Mouse (Mus musculus): ENCODE results near the gene Klhl40. TPM values are rescaled to one million over a fixed set of nuclear protein-coding genes. Genes with fewer than 3 reads are reported as not detected.

Gene Klhl40
- polyA plus RNA-seq, 1 experiment, result not detected

DNA sequence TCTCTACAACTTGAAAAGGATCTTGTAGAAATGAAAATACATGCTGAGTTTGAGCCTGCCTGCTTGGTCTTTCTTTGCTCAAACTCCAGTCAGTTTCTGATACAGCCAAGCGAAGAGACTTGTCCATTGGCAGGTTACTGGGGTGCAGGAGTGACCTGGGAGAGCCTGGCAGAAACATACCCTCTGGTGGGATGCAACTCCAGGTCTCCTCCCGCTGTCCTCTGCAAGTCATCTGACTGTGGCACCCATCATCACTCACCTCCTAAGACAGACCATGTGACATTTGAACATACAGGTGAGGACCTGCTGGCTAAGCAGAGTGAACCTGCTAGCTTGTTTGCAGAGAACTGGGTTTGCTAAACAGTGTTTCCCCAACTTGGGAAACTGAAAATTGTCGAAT is 20.6 kb upstream of the Klhl40 start:
- Histone ChIP-seq H3K9ac (ENCODE audit: low read depth, poor library complexity, severe bottlenecking) (no peak overlapping the region), H3K4me3 (ENCODE audit: low read depth, low read length) (no peak overlapping the region), H3K36me3 (ENCODE audit: control insufficient read depth, insufficient read depth, low read length, poor library complexity, severe bottlenecking) (peaks cover 21% of the 10 kb centered on the region), H3K27me3 (ENCODE audit: control insufficient read depth, insufficient read depth, low read length, poor library complexity, severe bottlenecking) (no peaks in the 10 kb centered on the region), H3K4me1 (ENCODE audit: control insufficient read depth, insufficient read depth, low read length) (peaks cover 3% of the 10 kb centered on the region), H3K27ac (ENCODE audit: insufficient read depth, low read length) (no peak overlapping the region), H3K9me3 (replicated peaks; ENCODE audit: control insufficient read depth, insufficient read depth, low read length, poor library complexity, severe bottlenecking) (no peaks in the 10 kb centered on the region)
- TF ChIP-seq POLR2A (IDR thresholded peaks at IDR 0.05; ENCODE audit: insufficient read depth, low read length) (no peak), CTCF (IDR thresholded peaks at IDR 0.05; ENCODE audit: low read depth, low read length) (no peak), EP300 (IDR thresholded peaks at IDR 0.05; ENCODE audit: insufficient read depth, low read depth, low read length) (no peak)

DNA sequence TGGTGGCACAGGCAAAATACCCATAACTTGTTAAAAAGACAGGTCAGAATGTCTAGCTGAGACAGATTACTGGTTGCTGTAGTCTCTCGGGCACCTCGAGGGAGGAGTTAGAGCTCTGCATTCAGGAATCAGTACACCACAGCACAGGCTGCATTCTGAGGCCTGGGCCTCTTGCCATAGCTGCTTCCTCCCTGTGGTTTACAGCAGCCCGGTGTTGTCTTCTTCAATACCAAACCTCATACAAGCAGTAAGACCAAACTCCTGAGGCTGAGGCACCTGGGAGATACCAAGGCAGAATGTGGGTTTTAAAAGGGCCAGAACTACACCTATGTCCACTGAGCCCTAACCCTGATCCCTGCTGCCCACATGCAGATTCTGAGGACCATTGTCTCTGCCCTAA is 20.0 kb upstream of the Klhl40 start:
- no peak for TF ChIP-seq CTCF (IDR thresholded peaks at IDR 0.05; ENCODE audit: low read depth, low read length)
- TF ChIP-seq EP300 (IDR thresholded peaks at IDR 0.05; ENCODE audit: insufficient read depth, low read depth, low read length), result no peak
- no peak for TF ChIP-seq POLR2A (IDR thresholded peaks at IDR 0.05; ENCODE audit: insufficient read depth, low read length)
- H3K9ac ChIP-seq (ENCODE audit: low read depth, poor library complexity, severe bottlenecking), result no peak overlapping the region
- H3K4me1 ChIP-seq (ENCODE audit: control insufficient read depth, insufficient read depth, low read length), result peaks cover 3% of the 10 kb centered on the region
- H3K27me3 ChIP-seq (ENCODE audit: control insufficient read depth, insufficient read depth, low read length, poor library complexity, severe bottlenecking), result no peaks in the 10 kb centered on the region
- peaks cover 15% of the 10 kb centered on the region for H3K36me3 ChIP-seq (ENCODE audit: control insufficient read depth, insufficient read depth, low read length, poor library complexity, severe bottlenecking)
- H3K9me3 ChIP-seq (replicated peaks; ENCODE audit: control insufficient read depth, insufficient read depth, low read length, poor library complexity, severe bottlenecking), result no peaks in the 10 kb centered on the region
- H3K27ac ChIP-seq (ENCODE audit: insufficient read depth, low read length), result no peak overlapping the region
- H3K4me3 ChIP-seq (ENCODE audit: low read depth, low read length), result no peak overlapping the region

DNA sequence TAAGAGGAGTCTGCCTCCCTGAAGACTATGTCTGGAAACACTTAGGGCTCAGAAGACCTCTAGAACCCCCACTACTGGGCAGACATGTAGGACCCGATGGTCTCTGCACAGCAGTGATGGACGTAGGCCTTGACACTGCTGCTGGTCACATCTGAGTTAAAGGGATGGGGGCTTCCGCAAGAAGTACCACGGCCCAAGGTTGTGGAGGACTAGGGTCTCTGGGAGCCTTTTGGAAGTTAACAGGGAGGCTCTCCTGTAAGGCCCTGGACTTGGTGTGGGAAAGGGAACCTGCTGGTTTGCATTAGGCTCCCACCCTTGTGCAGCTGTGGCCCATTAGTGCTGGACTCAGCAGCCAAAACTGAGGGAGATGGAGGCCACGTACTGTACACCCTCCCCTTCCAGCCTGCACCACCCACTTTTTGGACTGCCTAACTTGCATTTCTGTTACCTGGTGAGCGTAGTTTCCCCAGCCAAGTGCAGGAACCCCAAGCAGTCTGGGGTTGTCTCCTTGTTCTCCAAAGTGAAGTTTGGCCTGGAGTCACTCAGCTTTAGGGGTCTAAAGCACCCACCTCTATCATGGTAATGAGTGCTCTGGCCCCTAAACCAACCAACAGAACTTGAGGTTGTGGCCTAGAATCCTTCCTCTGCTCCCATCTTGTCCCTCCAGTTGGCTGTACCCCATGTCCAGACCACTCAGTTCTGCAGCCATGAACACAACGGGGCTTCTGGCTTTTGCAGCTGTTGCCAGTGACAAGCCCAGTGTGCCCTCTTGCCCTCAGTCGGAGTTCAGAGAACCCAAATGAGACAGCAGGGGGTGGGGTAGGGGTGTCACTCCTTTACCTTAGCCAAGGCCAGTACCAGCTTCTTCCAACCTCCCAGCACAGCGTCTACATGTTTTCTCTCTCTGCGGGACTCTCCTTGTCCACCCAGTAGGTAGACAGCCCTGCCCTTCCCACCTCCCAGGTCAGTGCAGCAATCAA is 19.3 kb upstream of the Klhl40 start:
- no peak overlapping the region for H3K27ac ChIP-seq (ENCODE audit: insufficient read depth, low read length)
- H3K36me3 ChIP-seq (ENCODE audit: control insufficient read depth, insufficient read depth, low read length, poor library complexity, severe bottlenecking), result peaks cover 10% of the 10 kb centered on the region
- no peaks in the 10 kb centered on the region for H3K27me3 ChIP-seq (ENCODE audit: control insufficient read depth, insufficient read depth, low read length, poor library complexity, severe bottlenecking)

DNA sequence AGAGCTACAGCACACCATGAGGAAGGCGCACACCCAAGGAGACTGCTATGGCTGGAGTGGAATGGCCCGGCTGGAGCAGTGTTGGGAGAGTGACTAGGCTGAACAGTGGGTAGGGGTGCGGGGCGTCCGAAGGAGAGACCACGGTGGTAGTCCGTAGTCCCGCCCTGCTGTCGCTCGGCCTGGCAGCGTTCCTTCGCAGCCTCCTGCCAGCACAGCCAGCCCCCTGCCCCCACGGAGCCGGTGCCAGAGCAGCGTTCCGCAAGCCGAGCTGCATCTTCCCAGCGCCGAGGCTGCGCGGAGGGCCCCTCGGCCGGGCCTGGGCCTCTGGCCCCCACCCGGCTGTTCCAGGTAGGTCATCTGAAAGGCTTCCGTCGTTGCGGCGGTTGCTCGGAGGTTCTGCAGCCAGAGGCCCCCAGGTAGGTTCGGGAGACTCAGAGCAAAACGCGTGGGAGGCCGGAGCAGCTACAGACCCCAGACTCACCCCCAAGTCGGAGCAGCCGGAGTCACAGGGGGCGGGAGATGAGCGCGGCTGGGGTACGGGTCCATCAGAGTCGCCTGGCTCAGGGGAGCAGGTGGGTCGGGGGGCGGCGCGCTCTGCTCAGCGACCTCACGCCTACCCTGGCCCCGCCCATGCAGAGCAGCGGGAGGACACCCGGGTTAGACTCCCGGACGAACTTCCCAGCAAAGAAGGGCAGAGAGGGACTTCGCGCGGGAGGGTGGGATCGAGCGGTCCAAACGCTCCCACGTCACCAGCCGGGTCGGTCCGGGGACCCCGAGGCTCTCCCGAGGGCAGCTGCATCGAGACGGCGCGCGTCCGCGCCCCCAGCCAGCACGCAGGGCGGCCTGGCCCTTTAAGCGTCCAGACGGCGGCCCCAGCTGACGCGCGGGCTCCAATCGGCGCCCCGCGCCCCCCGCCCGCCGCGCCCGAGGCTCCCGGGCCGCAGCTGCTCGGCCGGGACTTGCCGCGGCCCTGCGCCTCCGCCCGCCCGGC is 18.0 kb upstream of the Klhl40 start, which contains the start of gene Zfp651:
TSS of gene Zfp651 (plus strand) at position 240 of the 991 bp plus-strand sequence.
- peak within 1 kb of the TSS; percentile 87 for H3K9ac ChIP-seq (ENCODE audit: low read depth, poor library complexity, severe bottlenecking)
- TF ChIP-seq EP300 (IDR thresholded peaks at IDR 0.05; ENCODE audit: insufficient read depth, low read depth, low read length) (no peak), CTCF (IDR thresholded peaks at IDR 0.05; ENCODE audit: low read depth, low read length) (no peak), POLR2A (IDR thresholded peaks at IDR 0.05; ENCODE audit: insufficient read depth, low read length) (no peak)
- no peak within 1 kb of the TSS for H3K27ac ChIP-seq (ENCODE audit: insufficient read depth, low read length)
- no peaks in the 10 kb centered on the region for H3K27me3 ChIP-seq (ENCODE audit: control insufficient read depth, insufficient read depth, low read length, poor library complexity, severe bottlenecking)
- no peaks in the 10 kb centered on the region for H3K9me3 ChIP-seq (replicated peaks; ENCODE audit: control insufficient read depth, insufficient read depth, low read length, poor library complexity, severe bottlenecking)
- peaks cover 3% of the 10 kb centered on the region for H3K4me1 ChIP-seq (ENCODE audit: control insufficient read depth, insufficient read depth, low read length)
- H3K4me3 ChIP-seq (ENCODE audit: low read depth, low read length), result peak within 1 kb of the TSS; percentile 76
- peaks cover 6% of the 10 kb centered on the region for H3K36me3 ChIP-seq (ENCODE audit: control insufficient read depth, insufficient read depth, low read length, poor library complexity, severe bottlenecking)

More for the DNA sequence above, 19.3 kb upstream of the Klhl40 start:
- Histone ChIP-seq H3K4me1 (ENCODE audit: control insufficient read depth, insufficient read depth, low read length) (peaks cover 3% of the 10 kb centered on the region), H3K9me3 (replicated peaks; ENCODE audit: control insufficient read depth, insufficient read depth, low read length, poor library complexity, severe bottlenecking) (no peaks in the 10 kb centered on the region), H3K4me3 (ENCODE audit: low read depth, low read length) (peak overlapping the region; percentile 76), H3K9ac (ENCODE audit: low read depth, poor library complexity, severe bottlenecking) (peak overlapping the region; percentile 87; the same call in 1 of the 2 replicates)
- TF ChIP-seq POLR2A (IDR thresholded peaks at IDR 0.05; ENCODE audit: insufficient read depth, low read length) (no peak), EP300 (IDR thresholded peaks at IDR 0.05; ENCODE audit: insufficient read depth, low read depth, low read length) (no peak), CTCF (IDR thresholded peaks at IDR 0.05; ENCODE audit: low read depth, low read length) (no peak)

DNA sequence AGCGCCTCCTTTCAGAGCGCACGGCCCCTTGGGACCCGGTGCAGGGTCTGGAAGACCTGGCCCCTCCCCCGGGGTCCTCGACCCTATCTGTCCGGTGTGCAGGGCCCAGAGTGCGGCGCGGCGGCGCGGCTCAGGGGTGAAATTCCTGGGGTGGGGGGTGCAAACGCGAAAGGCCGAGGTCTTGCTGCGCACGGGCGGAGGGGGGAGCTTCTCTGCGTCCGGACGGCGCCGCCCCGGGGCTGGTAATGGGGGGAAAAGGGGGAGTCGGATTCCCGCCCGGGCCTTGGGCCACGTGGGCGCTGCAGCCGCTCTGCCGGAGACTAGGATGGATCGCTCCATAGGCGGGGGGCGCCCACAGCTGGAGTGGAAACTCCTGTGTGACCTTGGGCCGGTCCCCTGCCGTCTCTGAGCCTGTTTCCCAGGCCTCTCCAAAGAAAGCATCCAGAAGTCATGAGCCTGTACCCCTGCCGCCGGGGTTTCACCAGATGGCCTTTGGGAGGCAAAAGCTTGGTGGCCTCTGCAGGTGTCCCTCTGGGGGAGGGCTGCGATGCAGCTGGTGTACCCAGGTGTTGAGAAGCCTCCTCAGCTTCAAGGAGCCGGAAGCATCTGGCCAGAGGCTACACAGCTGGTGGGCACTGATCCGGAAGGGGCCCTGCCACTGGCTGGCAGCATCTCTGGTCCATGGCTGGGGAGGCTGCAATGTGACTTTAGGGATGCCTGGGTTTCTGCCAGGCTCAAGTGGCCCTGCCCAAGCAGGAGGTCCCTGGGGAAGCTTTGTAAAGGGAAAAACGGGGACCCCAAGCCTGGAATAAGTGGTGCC is 16.9 kb upstream of the Klhl40 start:
- Histone ChIP-seq H3K4me1 (ENCODE audit: control insufficient read depth, insufficient read depth, low read length) (peaks cover 3% of the 10 kb centered on the region), H3K27ac (ENCODE audit: insufficient read depth, low read length) (no peak overlapping the region), H3K27me3 (ENCODE audit: control insufficient read depth, insufficient read depth, low read length, poor library complexity, severe bottlenecking) (no peaks in the 10 kb centered on the region), H3K9me3 (replicated peaks; ENCODE audit: control insufficient read depth, insufficient read depth, low read length, poor library complexity, severe bottlenecking) (no peaks in the 10 kb centered on the region), H3K36me3 (ENCODE audit: control insufficient read depth, insufficient read depth, low read length, poor library complexity, severe bottlenecking) (no peaks in the 10 kb centered on the region; the same call in 1 of the 2 replicates), H3K9ac (ENCODE audit: low read depth, poor library complexity, severe bottlenecking) (peak overlapping the region; percentile 87), H3K4me3 (ENCODE audit: low read depth, low read length) (peak overlapping the region; percentile 76)
- TF ChIP-seq EP300 (IDR thresholded peaks at IDR 0.05; ENCODE audit: insufficient read depth, low read depth, low read length), result no peak
- TF ChIP-seq CTCF (IDR thresholded peaks at IDR 0.05; ENCODE audit: low read depth, low read length), result no peak
- TF ChIP-seq POLR2A (IDR thresholded peaks at IDR 0.05; ENCODE audit: insufficient read depth, low read length), result no peak

Measured in ES-Bruce4 (cell line).